Mouse (Mus musculus) thymus, postnatal 10 days (tissue): ENCODE measurements around the gene Cabp4.
A peak's percentile ranks its signal among the peaks of the same experiment; 100 is the strongest.
"Not testable (repeated sequence)": the region's sequence is repeated elsewhere in the genome, so short reads cannot be mapped to it uniquely, and the experiment has no call there.

ENCODE experiments used
- DNase-seq, 2 experiments: peaks; one replicate each; pipeline ENCODE4 v3.0.0; 2021; ENCODE audit warnings: low spot score in 2 of 2

Gene Cabp4

DNA sequence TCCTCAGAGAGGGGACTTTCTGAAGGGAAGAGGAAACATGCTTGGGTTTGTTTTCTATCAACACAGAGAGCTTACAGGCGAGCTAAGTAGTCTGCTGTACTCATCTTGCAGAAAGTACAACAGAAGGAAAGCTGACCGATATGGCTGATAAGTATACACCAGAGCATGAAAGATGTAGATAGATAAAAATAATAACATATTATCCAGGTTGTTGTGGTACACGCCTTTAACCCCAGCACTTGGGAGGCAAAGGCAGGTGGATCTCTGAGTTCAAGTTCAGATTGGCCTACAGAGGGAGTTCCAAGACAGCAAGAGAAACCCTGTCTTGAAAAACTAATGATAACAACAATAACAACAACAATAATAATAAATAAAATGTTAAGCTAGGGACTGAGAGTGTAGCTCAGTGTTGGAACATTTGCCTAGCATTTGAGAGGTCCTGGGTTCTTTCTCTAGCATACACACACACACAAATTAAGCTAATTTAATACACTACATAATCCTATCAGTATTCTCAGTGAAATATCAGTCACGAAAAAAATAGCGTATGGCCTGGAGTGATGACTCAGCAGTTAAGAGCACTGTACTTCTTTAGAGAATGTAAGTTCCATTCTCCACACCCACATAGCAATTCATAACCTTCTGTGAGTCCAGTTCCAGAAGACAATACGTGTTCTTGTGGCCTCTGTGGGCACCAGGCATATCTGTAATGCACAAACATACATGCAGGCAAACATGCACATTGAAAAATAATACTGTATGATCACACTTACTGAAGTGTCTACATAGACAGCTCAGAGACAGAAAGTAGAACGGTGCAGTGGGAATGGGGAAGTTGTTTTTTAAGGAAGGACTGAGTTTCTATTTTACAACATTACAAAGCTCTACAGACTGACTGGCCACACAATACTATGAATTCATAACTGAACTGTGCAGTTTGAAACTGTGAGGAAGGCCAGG is 21.1 kb downstream of the Cabp4 start:
- DNase-seq: no peak

DNA sequence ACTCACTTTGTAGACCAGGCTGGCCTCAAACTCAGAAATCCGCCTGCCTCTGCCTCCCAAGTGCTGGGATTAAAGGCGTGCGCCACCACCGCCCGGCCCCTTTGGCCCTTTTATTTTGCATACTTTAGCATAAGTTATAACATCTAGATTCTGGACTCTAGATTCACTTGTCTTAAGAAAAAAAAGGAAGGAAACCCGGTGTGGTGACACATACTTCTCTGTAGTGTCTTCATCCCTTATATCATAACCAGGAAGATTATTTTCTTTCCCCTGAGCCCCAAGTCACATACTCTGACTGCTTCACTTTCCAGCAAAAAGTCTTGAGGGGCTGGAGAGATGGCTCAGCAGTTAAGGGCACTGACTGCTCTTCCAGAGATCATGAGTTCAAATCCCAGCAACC is 21.9 kb downstream of the Cabp4 start:
- not testable (repeated sequence) for DNase-seq

DNA sequence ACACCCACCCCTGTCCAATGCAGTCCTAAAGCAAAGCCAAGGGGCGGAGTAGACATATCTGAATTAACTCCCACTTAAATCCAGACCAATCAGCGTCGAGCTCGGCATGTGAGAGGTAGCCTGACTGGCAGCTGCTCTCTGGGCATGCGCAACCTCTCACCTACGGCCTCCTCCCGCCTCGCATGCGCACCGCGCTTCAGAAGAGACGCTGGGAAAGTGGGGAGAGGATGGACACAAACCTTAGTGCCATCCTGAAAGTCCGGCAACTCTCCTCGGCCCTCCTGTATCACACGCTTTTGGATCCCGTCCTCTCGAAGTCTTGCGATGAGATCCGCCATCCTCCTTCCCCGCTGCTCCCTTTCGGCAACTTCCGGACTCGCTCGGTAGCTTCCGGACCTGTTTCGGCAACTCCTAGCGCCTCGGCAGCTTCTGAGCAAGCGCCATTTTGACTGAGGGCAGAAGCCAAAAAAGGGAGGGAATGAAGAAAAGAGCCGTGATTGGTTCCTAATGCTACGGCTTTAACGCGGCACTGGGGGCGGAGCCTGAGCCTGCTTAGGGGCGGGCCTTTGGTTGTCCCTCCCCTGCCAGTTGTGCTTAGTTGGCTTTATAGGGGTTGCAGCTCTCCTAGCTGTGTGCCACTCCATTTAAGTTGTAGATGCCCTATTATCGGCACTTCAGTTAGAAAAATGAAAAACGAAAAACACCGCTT is 22.6 kb downstream of the Cabp4 start:
- DNase-seq: peak; percentile 98 to 99

DNA sequence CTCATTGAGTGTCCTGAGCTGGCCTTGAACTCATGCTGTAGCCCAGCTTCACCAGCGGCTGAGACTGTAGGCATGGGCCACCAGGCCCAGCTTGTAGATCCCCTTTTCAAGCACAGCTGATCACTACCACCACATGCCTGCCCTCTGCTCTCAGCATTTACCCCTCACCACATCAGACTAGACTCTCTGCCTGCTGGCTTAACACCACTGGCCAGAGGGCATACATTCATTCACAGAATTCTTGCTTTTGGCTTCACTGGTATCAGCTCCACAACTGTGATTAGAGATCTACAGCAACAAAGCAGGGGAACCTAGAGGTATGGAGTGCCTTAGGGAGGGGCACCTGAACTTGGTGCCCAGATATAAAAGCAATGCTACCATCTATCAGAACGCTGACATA is 23.3 kb downstream of the Cabp4 start:
- DNase-seq: no peak

DNA sequence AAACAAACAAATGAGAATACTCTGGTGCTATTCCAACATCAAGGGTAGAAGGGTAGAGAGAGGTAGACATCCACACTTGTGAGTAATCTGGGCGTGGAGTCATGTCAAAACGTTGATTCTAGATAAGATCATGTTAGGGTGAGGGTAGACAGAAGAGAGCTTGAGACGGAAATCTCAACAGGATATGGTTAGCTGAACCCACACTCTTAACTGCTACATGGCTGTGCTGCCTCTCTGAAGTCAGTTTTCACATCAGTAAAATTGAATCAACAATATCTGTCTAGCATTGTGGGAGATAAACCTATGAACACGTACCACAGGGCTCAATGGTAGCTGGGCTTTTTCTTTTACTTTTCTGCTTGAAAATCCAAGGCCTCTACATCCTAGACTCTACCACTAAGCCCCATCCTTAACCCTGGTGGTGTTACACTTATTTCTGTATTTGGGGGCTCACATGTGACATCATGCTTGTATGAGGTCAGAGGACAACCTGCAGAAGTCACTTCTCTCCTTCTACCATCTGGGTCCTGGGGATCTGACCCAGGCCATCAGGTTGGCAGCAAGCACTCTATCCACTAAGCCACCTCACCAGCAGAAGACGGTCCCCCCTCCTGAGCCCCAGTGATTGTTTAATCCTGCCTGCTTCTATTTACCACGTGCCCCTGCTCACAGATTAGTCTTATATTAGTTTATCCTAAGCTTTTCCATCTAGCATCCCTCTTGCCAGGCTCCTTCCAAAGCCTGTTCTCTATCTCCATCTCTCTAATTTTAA is 23.9 kb downstream of the Cabp4 start:
- peak in 1 of 2 experiments; percentile 46 for DNase-seq

DNA sequence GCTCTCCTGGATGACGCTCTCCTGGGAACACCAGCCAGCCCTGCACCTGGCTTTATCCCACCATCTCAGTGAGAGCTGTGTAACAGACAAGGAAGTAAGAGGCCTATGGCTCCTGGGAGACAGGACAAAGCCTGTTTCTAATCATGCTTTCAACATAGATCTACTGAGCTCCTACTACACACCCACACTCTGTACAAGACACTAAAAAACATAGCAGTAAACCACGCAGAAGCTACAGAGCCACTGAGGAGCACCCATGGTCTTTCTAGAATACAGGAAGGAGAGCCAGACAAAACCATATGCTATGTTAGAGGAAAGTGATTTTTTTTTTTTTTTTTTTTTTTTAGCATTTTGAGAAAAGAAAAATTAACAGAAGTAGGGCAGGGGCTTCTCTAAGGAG is 25.5 kb downstream of the Cabp4 start:
- no peak for DNase-seq

DNA sequence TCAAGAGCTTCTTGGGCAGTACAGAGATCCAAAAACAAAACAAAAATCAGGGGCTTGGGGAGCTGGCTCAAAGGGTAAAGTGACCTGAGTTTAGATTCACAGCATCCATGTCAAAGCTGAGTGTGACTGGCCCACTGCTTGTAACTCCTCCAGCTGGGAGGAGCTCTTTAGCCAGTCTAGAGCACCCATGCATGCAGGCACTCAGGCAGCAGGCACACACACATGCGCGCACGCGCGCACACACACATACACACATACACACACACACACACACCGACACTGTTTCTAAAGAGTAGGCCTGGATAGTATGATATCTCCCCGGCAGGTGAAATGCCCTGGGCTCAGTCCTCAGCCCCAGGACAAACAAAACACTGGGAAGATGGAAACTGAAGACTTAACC is 26.8 kb downstream of the Cabp4 start:
- DNase-seq: no peak

DNA sequence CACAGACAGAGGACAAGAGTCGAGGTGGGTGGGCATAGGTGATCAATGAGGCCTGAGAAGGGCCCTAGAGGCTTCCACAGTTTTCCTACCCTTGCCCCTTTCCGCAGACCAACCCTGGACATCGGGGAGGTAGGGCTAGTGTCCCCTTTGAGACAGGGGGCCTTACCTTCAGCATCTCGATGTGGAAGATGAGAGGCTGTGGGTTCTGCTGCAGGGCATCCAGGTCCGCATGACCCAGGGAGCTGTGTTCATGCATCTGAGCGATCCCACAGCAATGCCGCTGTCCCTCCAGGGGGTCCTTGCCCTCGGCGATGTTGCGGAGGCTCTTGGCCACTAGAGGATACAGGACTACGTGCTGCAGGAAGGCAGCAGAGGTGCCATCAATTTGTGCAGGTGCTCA is 28.0 kb downstream of the Cabp4 start:
- no peak for DNase-seq

DNA sequence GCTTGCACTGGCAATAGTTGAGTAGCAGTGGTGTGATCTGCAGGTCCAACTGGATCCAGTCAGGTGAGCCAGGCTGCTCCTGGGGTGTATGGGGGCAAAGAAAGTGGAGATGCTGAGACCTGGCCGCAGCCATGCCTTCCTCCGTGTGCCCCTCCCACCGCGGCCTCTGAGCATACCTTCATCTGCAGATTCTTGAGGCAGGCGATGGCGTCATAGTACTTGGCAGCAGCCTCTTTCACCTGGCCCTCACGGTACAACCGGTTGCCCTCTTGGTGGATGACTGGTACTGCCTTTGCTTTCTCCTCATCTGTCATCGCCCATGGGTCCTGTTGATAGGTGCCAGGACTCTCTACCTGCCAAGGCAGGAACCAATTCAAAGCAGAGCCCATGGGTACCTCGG is 28.7 kb downstream of the Cabp4 start:
- no peak for DNase-seq

DNA sequence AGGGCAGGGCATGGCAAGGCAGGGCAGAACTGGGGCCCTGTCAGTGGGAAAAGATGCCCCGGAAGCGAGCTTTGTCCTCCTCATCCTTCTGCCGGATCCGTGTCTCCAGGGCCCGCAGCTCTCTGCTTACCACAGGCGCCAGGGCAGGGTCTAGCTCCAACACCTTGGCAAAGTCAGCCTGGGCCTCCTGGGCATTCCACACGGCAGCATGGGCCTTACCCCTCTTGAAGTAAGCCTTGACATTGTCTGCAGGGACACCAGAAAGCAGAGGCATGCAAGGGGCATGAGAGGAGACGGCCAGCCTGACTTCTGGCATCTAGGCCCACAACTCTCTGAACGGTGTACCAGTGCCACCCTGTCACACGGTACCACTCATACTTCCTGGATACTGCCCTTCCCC is 29.3 kb downstream of the Cabp4 start:
- no peak for DNase-seq

DNA sequence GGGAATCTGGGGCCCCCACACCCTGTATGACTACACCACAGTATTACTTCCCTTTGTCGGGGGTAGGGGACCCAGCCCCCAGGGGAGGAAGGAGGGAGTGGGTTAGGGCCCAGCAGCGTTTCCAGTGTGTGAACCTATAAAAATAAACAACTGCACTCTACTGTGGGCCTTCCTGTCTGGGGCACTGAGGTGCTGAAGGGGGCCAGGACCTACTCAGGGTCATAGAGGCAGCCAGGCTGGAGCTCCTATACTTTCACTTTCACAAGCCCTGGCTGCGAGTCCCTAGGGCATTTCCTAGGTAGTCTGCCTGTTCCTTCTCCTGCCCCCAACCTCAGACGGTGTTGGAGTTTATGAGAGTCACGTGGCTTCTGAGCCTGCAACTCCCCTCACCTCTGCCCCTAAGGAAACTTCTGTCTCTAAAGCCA is 30.0 kb downstream of the Cabp4 start:
- DNase-seq: no peak

DNA sequence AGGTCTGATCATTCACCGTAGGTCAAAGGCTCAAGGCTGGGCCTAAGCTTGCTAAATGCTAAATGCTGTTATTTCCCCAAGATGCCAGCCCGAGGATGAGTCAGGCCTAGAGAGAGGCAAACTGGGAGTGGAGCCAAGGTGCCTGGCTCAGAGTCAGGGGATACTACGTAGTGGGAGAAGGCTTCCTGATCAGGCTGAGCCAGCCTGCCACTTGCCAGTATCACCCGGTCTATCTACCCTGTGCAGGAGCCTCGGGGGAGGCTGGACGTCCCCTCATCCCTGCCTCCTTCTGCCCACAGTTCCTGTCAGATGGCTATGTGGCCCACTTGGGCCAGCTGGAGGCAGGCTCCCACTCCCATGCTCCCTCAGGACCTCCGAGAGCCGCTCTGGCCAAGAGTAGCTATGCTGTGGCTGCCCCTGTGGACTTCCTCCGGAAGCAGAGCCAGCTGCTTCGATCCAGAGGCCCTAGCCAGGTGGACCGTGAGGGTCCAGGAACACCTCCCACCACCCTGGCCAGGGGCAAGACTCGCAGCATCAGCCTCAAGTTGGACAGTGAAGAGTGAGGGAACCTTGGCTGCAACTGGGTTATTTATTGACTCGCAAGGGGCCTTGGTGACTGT is 30.5 kb downstream of the Cabp4 start:
- no peak for DNase-seq

DNA sequence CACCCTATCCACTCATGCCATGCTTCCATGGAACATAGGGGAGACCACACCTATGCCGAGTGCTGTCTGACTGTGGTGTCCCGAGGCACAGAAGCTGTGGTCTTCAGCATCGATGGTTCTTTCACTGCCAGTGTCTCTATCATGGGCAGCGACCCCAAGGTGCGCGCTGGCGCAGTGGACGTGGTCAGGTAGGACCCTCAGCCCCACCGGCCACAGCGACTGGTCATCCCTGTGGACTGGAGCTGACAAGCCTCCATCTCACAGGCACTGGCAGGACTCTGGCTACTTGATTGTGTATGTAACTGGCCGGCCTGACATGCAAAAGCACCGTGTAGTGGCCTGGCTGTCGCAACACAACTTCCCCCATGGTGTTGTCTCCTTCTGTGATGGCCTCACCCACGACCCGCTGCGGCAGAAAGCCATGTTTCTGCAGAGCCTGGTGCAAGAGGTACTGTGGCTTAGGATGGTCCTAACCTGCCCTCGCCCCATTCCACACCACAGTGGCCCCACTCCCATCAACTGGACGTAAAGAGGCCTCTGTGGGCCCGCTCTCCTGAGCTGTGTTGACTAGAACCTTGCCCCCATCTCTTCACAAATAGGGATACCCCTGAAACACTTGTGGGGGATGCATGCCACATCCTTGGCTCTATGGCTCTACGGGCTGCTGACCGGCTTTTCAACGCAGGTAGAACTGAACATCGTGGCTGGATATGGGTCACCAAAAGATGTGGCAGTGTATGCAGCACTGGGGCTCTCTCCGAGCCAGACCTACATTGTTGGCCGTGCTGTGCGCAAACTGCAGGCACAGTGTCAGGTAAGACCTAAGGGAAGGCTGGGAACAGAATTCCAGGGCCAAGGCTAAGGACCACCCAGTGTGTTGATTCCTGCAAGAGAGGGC is 31.5 kb downstream of the Cabp4 start:
- DNase-seq: no peak

DNA sequence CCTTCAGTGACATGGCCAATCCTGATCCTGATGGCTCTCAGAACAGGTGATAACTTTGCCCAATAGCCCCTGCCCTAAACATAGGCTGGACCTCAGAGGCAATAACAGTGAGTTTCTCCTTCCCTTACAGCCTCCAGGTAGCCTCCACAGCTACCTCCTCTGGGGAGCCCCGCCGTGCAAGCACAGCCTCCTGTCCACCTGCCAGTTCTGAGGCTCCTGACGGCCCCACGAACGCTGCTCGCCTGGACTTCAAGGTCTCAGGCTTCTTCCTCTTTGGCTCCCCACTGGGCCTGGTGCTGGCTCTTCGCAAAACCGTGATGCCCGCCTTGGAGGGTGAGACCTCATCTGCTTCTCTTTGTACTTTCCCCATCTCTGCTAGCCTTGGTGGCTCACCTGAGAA is 35.3 kb downstream of the Cabp4 start:
- no peak for DNase-seq

DNA sequence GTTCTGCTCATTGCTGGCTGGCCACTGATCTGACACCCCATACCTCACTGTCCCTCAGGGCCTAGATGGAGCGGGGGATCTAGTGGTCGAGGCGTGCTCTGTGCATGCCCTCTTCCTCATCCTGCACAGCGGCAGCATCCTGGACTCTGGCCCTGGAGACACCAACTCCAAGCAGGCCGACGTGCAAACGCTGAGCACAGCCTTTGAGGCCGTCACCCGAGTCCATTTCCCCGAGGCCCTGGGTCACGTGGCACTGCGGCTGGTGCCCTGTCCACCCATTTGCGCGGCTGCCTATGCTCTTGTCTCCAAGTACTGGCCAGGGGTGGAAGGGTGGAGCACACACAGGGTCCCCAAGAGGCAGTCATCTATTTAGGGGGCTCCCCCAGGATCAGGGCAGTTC is 37.2 kb downstream of the Cabp4 start:
- DNase-seq: no peak

DNA sequence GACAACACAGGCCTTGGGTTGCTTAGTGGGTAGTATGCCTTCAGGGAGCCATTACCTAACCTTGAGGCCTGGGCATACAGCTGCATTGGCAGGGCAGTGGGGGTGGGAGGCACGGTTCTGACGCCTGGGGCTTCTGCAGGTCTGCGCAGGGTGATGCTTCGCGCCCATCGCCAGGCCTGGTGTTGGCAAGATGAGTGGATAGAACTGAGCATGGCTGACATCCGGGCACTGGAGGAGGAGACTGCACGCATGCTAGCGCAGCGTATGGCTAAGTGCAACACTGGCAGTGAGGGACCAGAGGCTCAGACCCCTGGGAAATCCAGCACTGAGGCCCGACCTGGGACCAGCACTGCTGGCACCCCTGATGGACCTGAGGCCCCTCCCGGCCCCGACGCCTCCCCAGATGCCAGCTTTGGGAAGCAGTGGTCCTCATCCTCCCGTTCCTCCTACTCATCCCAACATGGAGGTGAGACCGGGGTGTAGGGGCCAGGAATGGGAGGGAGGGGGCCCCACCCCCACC is 39.1 kb downstream of the Cabp4 start:
- DNase-seq: no peak

DNA sequence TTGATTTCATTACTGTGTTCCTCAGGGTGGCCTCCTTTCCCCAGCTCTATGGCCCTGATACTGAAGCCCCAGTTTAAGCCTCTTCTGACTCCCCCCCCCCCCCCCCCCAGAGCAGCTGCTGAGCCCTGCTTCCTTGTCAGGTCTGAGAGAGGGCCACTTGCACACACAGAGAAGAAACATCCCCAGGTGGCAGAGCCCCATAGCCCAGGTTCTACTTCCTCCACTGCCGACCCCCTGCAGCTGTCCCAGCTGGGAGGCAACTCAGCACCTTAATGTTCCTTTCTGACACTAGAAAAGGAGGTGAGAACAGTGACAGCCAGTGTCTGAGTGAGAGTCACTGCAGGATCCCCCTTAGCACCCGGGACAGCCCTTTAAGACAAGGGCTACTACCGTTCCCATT is 40.0 kb downstream of the Cabp4 start:
- DNase-seq: peak; percentile 42 to 48

DNA sequence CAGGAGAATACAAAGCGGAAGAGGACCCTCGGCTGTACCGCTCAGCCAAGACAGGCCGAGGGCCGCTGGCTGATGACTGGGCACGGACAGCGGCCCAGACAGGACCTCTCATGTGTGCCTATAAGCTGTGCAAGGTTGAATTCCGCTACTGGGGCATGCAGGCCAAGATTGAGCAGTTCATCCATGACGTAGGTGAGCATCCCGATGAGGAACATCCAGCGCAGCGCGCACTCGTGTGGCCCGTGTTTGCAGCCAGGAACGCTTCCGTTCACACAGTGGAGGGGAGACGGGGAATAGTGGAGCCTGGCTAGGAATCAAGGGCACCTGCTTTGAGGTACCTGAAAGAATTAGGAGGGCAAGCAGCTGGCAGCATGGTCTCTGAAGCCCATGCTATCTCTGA is 40.5 kb downstream of the Cabp4 start:
- no peak for DNase-seq

DNA sequence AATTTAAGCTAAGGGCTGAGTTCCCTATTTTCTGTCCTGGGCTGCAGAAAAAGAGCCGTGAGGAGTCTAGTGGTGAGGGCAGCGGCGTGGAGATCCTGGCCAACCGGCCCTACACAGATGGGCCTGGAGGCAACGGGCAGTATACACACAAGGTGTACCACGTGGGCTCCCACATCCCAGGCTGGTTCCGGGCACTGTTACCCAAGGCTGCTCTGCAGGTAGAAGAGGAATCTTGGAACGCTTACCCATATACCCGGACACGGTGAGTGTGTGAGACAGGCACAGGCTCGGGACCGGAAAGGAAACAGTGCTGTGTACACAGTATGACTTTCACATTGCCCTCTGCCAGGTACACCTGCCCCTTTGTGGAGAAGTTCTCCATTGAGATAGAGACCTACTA is 41.2 kb downstream of the Cabp4 start:
- DNase-seq: no peak

DNA sequence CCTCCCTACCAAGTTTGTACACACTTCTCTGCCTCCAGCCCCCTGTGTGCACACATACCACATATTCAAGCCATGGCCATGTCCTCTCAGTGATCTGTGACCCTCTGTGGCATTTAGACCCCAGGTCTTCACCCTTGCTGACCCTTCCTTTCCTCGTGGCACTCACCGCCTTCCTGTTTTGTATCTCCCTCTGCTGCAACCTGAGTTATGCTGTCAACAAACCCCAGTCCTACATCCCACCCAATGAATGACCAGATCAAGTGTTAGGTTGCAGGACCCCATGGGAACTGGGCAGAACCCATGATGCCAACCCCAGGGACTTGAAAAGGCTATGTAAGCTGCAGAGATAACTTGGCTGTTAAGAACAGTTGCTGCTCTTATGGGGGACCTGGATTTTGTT is 41.8 kb downstream of the Cabp4 start:
- no peak for DNase-seq

DNA sequence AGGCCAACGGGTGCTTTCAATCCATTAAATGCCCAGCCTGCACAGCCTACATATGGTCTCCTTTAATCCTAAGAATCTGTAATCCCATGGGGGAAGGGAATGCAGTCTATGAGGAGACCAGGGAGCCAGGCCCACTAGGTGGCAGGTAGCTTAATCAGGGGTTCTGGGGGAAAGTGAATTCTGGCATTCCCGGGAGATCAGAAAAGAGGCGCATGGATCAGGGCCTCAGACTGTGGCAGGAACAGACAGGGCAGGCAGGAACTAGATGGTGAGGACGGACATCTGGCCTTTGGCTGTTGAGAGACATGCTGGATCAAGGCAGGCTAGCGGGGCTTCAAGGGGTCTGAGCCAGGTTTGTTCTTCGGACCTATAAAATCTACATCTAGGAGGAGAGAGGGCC is 42.4 kb downstream of the Cabp4 start:
- no peak for DNase-seq
